Mouse (Mus musculus) layer of hippocampus, adult 8-10 months (tissue): ENCODE measurements around the gene Mthfd1l. TPM values are rescaled to one million over a fixed set of nuclear protein-coding genes. Genes with fewer than 3 reads are reported as not detected.
"Not testable (repeated sequence)": the region's sequence is repeated elsewhere in the genome, so short reads cannot be mapped to it uniquely, and the experiment has no call there.

Source experiments
- DNase-seq, 2 experiments: peaks; one replicate each; pipeline ENCODE4 v3.0.0; 2022; ENCODE audit warnings: low spot score in 2 of 2
- total RNA-seq, 4 experiments: library from RNA; stranded (reverse); gene quantifications; 2 replicates each; pipeline ENCODE4 v1.2.4; 2022

Mthfd1l gene
- total RNA-seq, 4 experiments from 2014 or later = 9.2 to 13.8 (median 11.7) TPM

- peak in 1 of 2 experiments; percentile 47 for DNase-seq
Observed at GRCm38 (mm10) chr10:4041691-4042090, 68.8 kb downstream of the Mthfd1l start.

- DNase-seq = no peak
Observed at GRCm38 (mm10) chr10:4044421-4044820, 71.5 kb downstream of the Mthfd1l start.

GRCm38 (mm10) chr10:4046496-4046895 is 73.6 kb downstream of the Mthfd1l start:
- no peak for DNase-seq

GRCm38 (mm10) chr10:4047666-4048065 is 74.7 kb downstream of the Mthfd1l start:
- no peak for DNase-seq

GRCm38 (mm10) chr10:4050236-4050635 is 77.3 kb downstream of the Mthfd1l start:
- DNase-seq = no peak

GRCm38 (mm10) chr10:4052711-4053110 is 79.8 kb downstream of the Mthfd1l start:
- no peak for DNase-seq

GRCm38 (mm10) chr10:4053278-4054061 is 80.6 kb downstream of the Mthfd1l start:
- no peak for DNase-seq

- DNase-seq = no peak
Observed at GRCm38 (mm10) chr10:4054589-4054988, 81.7 kb downstream of the Mthfd1l start.

- no peak for DNase-seq
Observed at GRCm38 (mm10) chr10:4057397-4057796, 84.5 kb downstream of the Mthfd1l start.

GRCm38 (mm10) chr10:4057832-4058231 is 84.9 kb downstream of the Mthfd1l start:
- DNase-seq = no peak

- DNase-seq = no peak
Observed at GRCm38 (mm10) chr10:4061071-4061987, 88.4 kb downstream of the Mthfd1l start.

- DNase-seq = no peak
Observed at GRCm38 (mm10) chr10:4063537-4063936, 90.6 kb downstream of the Mthfd1l start.

GRCm38 (mm10) chr10:4065295-4066084 is 92.6 kb downstream of the Mthfd1l start:
- no peak for DNase-seq

GRCm38 (mm10) chr10:4069258-4069826 is 96.4 kb downstream of the Mthfd1l start:
- DNase-seq = no peak

GRCm38 (mm10) chr10:4070061-4070460 is 97.1 kb downstream of the Mthfd1l start:
- DNase-seq = no peak

- peak in 1 of 2 experiments; percentile 17 for DNase-seq
Observed at GRCm38 (mm10) chr10:4071069-4071844, 98.3 kb downstream of the Mthfd1l start.

GRCm38 (mm10) chr10:4071845-4072345 is 99.0 kb downstream of the Mthfd1l start:
- DNase-seq = no peak

GRCm38 (mm10) chr10:4072491-4072890 is 99.6 kb downstream of the Mthfd1l start:
- not testable (repeated sequence) for DNase-seq

GRCm38 (mm10) chr10:4078220-4078840 is 105.4 kb downstream of the Mthfd1l start:
- no peak for DNase-seq
